Mouse (Mus musculus): ENCODE measurements around the gene Kcne1. TPM values are rescaled to one million over a fixed set of nuclear protein-coding genes. Genes with fewer than 3 reads are reported as not detected.

The Kcne1 gene
- polyA plus RNA-seq, 1 experiment from 2014 or later = 0.41 TPM

GRCm38 (mm10) chr16:92353295-92353694 lies 6.0 kb downstream of the Kcne1 start:
- H3K4me3 ChIP-seq = no peak overlapping the region

GRCm38 (mm10) chr16:92348941-92349340 lies 10.3 kb downstream of the Kcne1 start:
- 93% methylated on average over 12 of the region's 12 CpGs for WGBS
- H3K36me3 ChIP-seq (replicated peaks) = no peaks in the 10 kb centered on the region
- no peak overlapping the region for H3K4me3 ChIP-seq
- no peak for DNase-seq (ENCODE audit: extremely low spot score, low spot score)
- H3K9me3 ChIP-seq = no peaks in the 10 kb centered on the region
- peaks cover 16% of the 10 kb centered on the region for H3K4me1 ChIP-seq
- H3K27me3 ChIP-seq (ENCODE audit: poor library complexity, severe bottlenecking) = no peaks in the 10 kb centered on the region
- no peak overlapping the region for H3K27ac ChIP-seq

More at GRCm38 (mm10) chr16:92353295-92353694, 6.0 kb downstream of the Kcne1 start:
- peaks cover 23% of the 10 kb centered on the region for H3K4me1 ChIP-seq
- DNase-seq (ENCODE audit: extremely low spot score, low spot score) = no peak
- 90% methylated on average over 12 of the region's 12 CpGs for WGBS
- H3K27me3 ChIP-seq (ENCODE audit: poor library complexity, severe bottlenecking) = peaks cover 21% of the 10 kb centered on the region
- H3K27ac ChIP-seq = no peak overlapping the region
- no peaks in the 10 kb centered on the region for H3K36me3 ChIP-seq (replicated peaks)
- H3K9me3 ChIP-seq = no peaks in the 10 kb centered on the region

DNA sequence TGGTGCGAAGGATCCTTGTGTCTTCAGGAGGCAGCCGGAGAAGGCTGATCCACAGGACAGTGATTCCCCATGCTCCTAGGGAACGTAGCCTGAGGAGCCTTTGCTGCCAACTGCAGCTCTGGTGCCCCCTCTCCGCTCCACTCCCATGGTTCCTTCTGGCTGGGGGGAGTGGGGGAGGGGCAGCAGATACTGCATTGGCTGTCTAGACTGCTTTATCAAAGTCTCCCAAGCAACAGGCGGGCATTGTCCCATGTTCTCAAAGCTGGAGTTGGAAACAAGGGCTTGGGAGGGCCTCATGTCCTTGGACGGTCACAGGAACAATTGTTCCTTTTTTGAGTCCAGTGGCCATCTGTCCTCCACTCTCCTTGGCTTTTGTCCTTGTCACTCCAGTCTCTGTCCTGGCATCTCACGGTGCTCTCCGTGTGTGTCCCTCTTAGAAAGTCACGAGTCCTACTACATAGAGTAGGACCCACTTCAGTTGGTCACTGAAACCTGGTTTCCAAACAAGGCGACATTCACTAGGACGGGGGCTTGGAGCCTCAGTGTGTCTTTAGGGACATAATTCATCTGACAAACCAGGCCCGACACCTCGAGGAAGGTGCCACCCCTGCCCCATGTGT lies 12.9 kb downstream of the Kcne1 start:
- no peaks in the 10 kb centered on the region for H3K27me3 ChIP-seq (ENCODE audit: poor library complexity, severe bottlenecking)
- H3K9me3 ChIP-seq = no peaks in the 10 kb centered on the region
- 72% methylated on average over 13 of the region's 13 CpGs for WGBS
- peaks cover 16% of the 10 kb centered on the region for H3K4me1 ChIP-seq
- peak overlapping the region; percentile 69 for H3K27ac ChIP-seq
- DNase-seq (ENCODE audit: extremely low spot score, low spot score) = no peak
- H3K4me3 ChIP-seq = no peak overlapping the region
- H3K36me3 ChIP-seq (replicated peaks) = no peaks in the 10 kb centered on the region

GRCm38 (mm10) chr16:92345177-92345576 lies 14.1 kb downstream of the Kcne1 start:
- Histone ChIP-seq H3K9me3 (no peaks in the 10 kb centered on the region), H3K4me1 (peaks cover 29% of the 10 kb centered on the region), H3K27me3 (ENCODE audit: poor library complexity, severe bottlenecking) (no peaks in the 10 kb centered on the region; the same call in 1 of the 2 replicates), H3K36me3 (replicated peaks) (no peaks in the 10 kb centered on the region), H3K27ac (0 out of 2 replicates have a peak overlapping the region, but pooled peaks have one; percentile 30), H3K4me3 (no peak overlapping the region)
- no peak for DNase-seq (ENCODE audit: extremely low spot score, low spot score)
- 70% methylated on average over 11 of the region's 11 CpGs for WGBS

- Histone ChIP-seq H3K27ac (peak overlapping the region; percentile 62), H3K4me3 (peak overlapping the region; percentile 46), H3K36me3 (replicated peaks) (no peaks in the 10 kb centered on the region), H3K4me1 (peaks cover 28% of the 10 kb centered on the region), H3K27me3 (ENCODE audit: poor library complexity, severe bottlenecking) (peaks cover 11% of the 10 kb centered on the region), H3K9me3 (no peaks in the 10 kb centered on the region)
- WGBS = 34% methylated on average over 27 of the region's 27 CpGs
- peak; percentile 72 for DNase-seq (ENCODE audit: extremely low spot score, low spot score)
Observed at GRCm38 (mm10) chr16:92340612-92341511, 18.4 kb downstream of the Kcne1 start.

DNA sequence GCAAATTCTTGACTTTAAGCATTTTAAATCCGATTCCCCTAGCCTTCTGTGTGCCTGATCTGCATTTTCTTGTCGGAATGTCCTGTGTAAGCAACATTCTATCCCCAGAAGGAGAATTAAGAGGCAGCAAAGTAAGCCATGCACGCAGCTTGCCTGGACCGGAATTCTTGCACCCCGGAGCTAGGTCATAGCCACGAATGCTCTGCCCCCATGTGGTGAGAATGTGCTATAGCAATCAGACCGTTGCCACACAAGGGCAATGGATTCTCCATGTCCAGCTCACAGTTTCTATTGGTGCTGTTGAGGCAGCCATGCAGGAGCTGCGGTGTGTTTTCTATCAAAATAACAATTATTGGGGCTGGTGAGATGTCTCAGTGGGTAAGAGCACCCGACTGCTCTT lies 23.0 kb downstream of the Kcne1 start:
- peaks cover 41% of the 10 kb centered on the region for H3K4me1 ChIP-seq
- DNase-seq (ENCODE audit: extremely low spot score, low spot score) = peak; percentile 84
- H3K27ac ChIP-seq = 0 out of 2 replicates have a peak overlapping the region, but pooled peaks have one; percentile 13
- H3K4me3 ChIP-seq = no peak overlapping the region
- H3K36me3 ChIP-seq (replicated peaks) = no peaks in the 10 kb centered on the region
- peaks cover 26% of the 10 kb centered on the region for H3K27me3 ChIP-seq (ENCODE audit: poor library complexity, severe bottlenecking)
- WGBS = 10% methylated on average over 9 of the region's 9 CpGs
- H3K9me3 ChIP-seq = no peaks in the 10 kb centered on the region

DNA sequence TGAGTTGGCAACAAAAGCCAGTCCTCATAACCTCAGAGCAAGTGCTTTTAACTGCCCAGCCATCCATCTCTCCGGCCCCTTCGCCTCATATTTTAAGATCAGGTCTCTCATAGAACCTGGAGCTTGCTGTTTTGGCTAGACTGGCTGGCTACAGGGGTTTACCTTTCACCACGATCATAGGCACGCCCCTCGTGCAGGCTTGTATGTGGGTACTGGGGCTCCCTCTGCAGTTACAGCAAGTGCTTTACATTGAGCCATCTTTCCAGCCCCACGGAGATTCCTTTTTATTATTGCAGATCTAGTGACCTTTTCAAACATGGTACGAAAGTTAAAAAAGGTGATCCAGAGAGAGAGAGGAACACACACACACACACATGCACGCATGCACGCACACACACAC lies 24.7 kb downstream of the Kcne1 start:
- no peak for DNase-seq (ENCODE audit: extremely low spot score, low spot score)
- 65% methylated on average over 9 of the region's 9 CpGs for WGBS
- H3K27me3 ChIP-seq (ENCODE audit: poor library complexity, severe bottlenecking) = peaks cover 26% of the 10 kb centered on the region

GRCm38 (mm10) chr16:92330966-92331365 lies 28.3 kb downstream of the Kcne1 start:
- Histone ChIP-seq H3K4me3 (no peak overlapping the region), H3K36me3 (replicated peaks) (no peaks in the 10 kb centered on the region), H3K9me3 (no peaks in the 10 kb centered on the region), H3K27ac (no peak overlapping the region), H3K4me1 (peaks cover 28% of the 10 kb centered on the region), H3K27me3 (ENCODE audit: poor library complexity, severe bottlenecking) (peaks cover 21% of the 10 kb centered on the region)
- 85% methylated on average over 5 of the region's 5 CpGs for WGBS
- no peak for DNase-seq (ENCODE audit: extremely low spot score, low spot score)

More for the DNA sequence above, 24.7 kb downstream of the Kcne1 start:
- H3K9me3 ChIP-seq = no peaks in the 10 kb centered on the region
- peaks cover 31% of the 10 kb centered on the region for H3K4me1 ChIP-seq
- no peaks in the 10 kb centered on the region for H3K36me3 ChIP-seq (replicated peaks)
- no peak overlapping the region for H3K4me3 ChIP-seq
- H3K27ac ChIP-seq = no peak overlapping the region

DNA sequence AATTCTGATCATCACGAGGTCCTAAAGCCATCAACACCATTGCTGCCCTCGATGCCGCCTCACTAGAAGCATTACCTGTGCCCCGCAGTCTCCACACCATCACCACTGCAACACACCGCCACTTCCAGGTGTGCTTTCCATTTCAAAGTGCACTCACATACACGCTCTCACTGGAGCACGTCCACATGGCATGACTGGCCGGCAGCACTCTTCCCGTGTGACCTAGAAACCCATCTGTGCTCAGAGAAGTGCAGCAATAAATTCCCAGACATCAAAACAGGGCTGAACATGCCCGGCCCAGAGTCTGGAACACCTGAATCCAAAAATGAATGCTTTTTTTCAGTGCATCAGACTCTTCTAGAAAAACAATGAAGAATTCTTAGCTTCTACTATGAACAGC lies 31.4 kb downstream of the Kcne1 start:
- peaks cover 11% of the 10 kb centered on the region for H3K27me3 ChIP-seq (ENCODE audit: poor library complexity, severe bottlenecking)
- no peaks in the 10 kb centered on the region for H3K9me3 ChIP-seq
- no peak overlapping the region for H3K27ac ChIP-seq
- 94% methylated on average over 10 of the region's 10 CpGs for WGBS
- no peaks in the 10 kb centered on the region for H3K36me3 ChIP-seq (replicated peaks)
- H3K4me1 ChIP-seq = peaks cover 37% of the 10 kb centered on the region
- H3K4me3 ChIP-seq = no peak overlapping the region
- no peak for DNase-seq (ENCODE audit: extremely low spot score, low spot score)

DNA sequence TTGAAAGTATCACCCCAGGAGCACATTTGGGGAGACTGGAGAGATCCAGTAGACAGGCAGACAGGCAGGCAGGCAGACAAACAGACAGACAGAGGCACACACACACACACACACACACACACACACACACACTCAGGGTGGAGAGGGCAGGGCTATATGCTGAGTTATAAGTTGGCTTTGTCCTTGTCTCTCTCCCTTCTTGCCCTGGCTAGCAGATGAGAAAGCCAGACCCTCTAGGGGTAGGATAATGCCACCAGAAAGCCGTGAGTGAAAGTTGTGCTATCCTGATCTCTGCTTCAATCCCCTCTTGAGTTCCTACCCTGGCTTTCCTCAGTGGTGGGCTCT lies 34.2 kb downstream of the Kcne1 start:
- Histone ChIP-seq H3K27ac (peak overlapping the region; percentile 56; the same call in 1 of the 2 replicates), H3K4me1 (peaks cover 24% of the 10 kb centered on the region), H3K9me3 (no peaks in the 10 kb centered on the region), H3K36me3 (replicated peaks) (no peaks in the 10 kb centered on the region), H3K27me3 (ENCODE audit: poor library complexity, severe bottlenecking) (peaks cover 15% of the 10 kb centered on the region), H3K4me3 (no peak overlapping the region)
- WGBS = 43% methylated on average over 1 of the region's 1 CpGs
- no peak for DNase-seq (ENCODE audit: extremely low spot score, low spot score)

DNA sequence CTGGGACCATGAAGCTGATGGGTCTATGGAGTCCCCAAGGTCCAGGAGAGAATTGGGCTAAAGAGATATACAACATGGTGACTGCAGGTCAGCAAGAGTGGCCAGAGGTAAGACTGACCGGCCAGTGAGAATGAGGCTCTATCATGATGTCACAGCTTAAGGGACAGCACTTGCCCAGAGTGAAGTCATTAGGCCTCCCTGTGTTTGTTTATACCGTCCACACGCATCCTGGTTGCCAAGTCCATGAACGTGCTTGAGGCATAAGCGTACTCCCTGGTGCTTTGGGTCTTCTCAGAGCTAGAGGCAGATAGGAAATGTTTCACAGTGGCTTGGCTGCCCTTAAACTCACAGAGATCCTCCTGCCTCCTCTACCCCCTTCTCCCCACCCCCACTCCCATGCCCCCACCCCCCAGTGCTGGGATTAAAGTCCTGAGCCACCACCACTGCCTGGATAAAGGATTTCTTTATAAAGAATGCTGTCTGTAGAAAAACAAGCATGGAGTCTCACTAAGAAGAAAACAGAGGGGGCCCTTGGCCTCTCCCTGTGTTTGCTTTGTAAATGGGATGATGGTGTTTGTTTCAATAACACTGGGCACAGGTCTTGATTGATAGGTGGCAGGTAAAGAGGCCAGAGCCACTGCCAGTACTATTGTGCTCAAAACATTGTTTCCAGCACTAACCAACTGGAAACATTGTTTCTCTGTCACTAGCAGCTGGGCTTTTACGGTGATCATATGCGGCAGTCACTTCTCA lies 34.8 kb downstream of the Kcne1 start:
- Histone ChIP-seq H3K9me3 (no peaks in the 10 kb centered on the region), H3K4me1 (peaks cover 22% of the 10 kb centered on the region), H3K4me3 (no peak overlapping the region), H3K36me3 (replicated peaks) (no peaks in the 10 kb centered on the region), H3K27ac (peak overlapping the region; percentile 56; the same call in 1 of the 2 replicates), H3K27me3 (ENCODE audit: poor library complexity, severe bottlenecking) (peaks cover 15% of the 10 kb centered on the region)
- no peak for DNase-seq (ENCODE audit: extremely low spot score, low spot score)
- 37% methylated on average over 7 of the region's 7 CpGs for WGBS

DNA sequence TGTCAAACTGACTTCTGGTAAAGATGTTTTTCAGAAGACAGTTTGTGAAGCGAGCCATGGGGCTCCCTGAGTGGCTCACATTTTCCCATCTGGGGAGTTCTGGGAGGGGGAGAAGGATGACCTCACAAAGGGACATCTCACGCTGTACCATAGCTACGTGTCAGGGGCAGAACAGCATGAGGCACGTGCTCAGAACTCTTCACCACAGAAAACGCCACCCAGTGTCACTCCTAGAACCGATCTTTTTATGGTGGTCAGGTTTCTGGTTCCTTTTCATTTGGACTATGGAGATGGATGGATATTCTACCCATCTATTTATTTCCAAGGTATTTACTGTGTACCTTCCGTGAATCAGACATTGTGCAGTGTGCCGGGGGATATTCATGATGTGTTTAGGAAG lies 37.9 kb downstream of the Kcne1 start, which contains the start of gene Fam243:
Gene Fam243, minus strand, starts transcription at position 101 of the 400 bp plus-strand sequence.
- Histone ChIP-seq H3K4me3 (no peak within 1 kb of the TSS), H3K4me1 (peaks cover 22% of the 10 kb centered on the region), H3K27me3 (ENCODE audit: poor library complexity, severe bottlenecking) (peaks cover 13% of the 10 kb centered on the region), H3K36me3 (replicated peaks) (no peaks in the 10 kb centered on the region; the same call in 1 of the 2 replicates), H3K9me3 (peaks cover 5% of the 10 kb centered on the region; the same call in 1 of the 2 replicates), H3K27ac (no peak within 1 kb of the TSS)
- no peak for DNase-seq (ENCODE audit: extremely low spot score, low spot score)
- 91% methylated on average over 8 of the region's 8 CpGs for WGBS

Data from forebrain, embryonic 10.5 days (tissue).